Mouse (Mus musculus) neutrophil, adult 59 days (primary cell): Measurements from ENCODE around the gene Mmp15. TPM values are rescaled to one million over a fixed set of nuclear protein-coding genes. Genes with fewer than 3 reads are reported as not detected.

Experiments used
- total RNA-seq, 2 experiments: library from RNA; stranded (reverse); gene quantifications; 1 replicate in 1 of 2; 2 replicates in 1 of 2; pipeline ENCODE4 v1.2.4; 2023

Gene Mmp15
- total RNA-seq: under 1 TPM in 1 of 2 experiments, not detected in 1; 0.11 TPM

DNA sequence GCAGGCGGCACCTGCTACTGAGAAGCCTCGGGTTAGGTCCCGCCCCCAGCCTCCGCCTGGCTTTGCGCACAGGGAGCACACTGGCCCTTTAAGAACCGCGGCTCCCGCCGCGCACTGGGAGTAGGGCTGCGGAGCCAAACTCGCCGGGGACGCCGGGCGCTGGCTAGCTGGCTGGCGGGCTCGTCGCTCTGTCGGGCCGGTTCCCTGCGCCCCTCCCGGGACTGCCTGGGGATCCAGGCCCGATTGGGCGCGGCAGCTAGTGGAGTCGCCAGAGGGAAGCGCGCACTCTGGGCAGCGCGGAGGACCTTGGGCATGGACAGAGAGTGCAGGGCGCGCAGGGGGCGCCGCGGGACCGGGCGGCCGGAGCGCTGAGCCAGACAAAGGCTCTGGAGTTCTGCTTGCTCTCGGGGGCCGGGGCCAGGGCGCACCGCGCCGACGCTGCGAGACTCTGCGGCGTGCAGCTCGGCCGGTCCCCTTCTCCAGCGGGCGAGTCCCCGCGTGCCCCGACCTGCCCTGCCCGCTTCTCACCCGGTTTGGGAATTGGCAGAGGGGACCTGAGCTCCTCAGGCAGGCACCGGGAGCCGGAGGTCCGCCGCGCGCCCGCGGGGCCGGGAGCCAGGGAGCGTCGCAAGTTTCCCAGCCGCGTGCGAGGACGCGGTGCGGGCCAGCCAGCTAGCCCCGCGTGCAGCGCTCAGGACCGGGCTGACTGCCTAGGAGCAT is at the start of gene Mmp15:
TSS of gene Mmp15 (plus strand) at position 118 of the 720 bp plus-strand sequence.

DNA sequence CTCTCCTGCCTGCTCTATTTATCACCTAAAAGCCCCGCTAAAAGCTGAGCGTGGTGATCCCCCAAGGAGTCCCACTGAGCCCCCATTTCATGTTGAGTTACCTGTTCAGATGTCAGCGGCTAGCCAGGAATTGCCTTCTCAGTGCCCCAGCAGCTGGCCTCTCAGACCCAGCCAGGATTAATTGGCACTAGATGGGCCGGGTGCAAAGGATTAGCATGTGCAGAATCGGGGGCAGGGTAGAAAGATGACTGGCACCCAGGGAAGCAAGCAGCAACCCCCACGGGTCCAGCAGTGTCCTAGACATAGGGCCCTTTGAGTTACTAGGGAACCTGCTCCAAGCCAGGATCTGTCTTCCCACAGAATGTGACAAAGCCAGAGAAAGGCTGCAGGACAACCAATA is 45.6 kb upstream of the Mmp15 start, which contains the start of gene Cngb1:
TSS of gene Cngb1 (minus strand) at position 155 of the 400 bp plus-strand sequence.

DNA sequence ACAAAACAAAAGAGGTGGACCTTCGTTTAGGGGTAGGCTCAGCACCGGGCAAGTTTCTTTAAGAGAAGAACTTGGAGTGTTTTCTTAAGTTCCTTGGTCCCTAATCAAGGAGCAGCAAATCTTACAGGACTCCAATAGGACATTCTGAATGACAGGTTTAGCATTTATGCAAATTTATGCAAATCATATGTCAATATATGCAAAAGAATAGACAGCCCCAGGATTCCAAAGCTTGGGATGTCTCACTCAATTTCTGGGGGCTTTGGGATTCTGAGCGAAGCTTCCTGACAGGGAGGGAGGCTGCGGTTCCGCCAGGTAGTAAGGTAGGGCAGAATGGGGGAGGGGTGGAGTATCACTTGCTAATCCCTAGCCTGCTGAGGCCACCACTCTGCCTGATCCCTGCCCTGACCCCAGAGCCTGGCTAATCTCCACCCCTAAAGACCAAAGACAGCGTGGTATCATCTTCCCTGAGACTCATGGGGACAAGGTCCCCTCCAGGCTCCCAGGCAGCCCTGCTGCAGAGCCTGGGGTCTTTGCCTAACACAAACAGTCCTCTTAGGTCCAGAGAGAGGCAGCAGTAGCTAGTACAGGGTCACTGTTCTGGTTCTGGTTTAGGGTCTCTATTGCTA is 41.6 kb upstream of the Mmp15 start, which contains the start of gene Tepp:
TSS of gene Tepp (plus strand) at position 225 of the 629 bp plus-strand sequence.

DNA sequence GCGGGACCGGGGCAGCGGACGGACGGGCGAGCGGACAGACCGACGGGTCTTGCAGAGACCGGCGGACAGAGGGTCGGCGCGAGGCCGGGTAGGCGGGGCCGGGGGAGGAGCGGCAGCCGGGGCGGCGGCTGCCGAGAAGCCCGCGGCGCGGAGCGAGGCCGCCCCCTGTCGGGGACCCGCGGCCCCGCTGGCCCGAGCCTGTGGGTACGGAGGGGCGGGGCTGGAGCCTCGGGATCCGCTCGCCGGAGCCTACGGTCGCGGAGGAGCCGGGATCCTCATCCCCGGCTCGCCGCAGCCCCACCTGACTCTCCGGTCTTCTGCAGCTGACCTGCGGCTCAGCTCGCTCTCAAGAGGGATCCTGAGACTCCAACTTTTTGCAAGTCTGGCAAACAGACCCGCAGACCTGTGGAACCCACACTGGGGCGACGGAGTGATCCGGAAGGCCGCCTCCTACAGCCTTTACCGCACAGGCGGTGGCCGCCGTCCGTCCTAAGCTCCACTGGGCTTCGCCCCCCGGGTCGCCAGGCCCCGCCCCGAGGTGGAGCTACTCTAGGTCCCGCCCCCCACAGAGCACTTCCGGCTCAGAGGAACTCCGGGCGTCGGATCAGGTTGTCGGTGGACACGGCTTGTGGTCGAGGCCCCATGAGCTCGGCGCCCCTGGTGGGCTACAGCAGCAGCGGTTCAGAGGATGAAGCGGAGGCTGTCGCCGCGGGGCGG is 20.2 kb upstream of the Mmp15 start, which contains the start of the genes Zfp319 and Usb1:
TSS of gene Zfp319 (minus strand) at position 231 of the 717 bp plus-strand sequence.
TSS of gene Usb1 (plus strand) at position 565 of the 717 bp plus-strand sequence.

Other genes with a start within 250 kb of the Mmp15 start
- 10 to 100 TPM; 18.5 to 25.9 TPM for gene Kifc3, start 149.5 kb upstream of the Mmp15 start, total RNA-seq
- 1 to 10 TPM in 1 of 2 experiments, under 1 TPM in 1; 0.88 to 1.1 TPM for gene Cngb1, start 45.7 kb upstream of the Mmp15 start, total RNA-seq
- gene Tepp, start 41.7 kb upstream of the Mmp15 start, total RNA-seq: not detected
- gene Zfp319, start 20.3 kb upstream of the Mmp15 start, total RNA-seq: 10 to 100 TPM; 10.7 to 12.8 TPM
- 10 to 100 TPM; 40.8 to 43.2 TPM for gene Usb1, start 20.0 kb upstream of the Mmp15 start, total RNA-seq
- gene Cfap20, start 82.6 kb downstream of the Mmp15 start, total RNA-seq: 10 to 100 TPM; 35.1 to 43.0 TPM
- 10 to 100 TPM; 38.4 to 50.9 TPM for gene Csnk2a2, start 137.8 kb downstream of the Mmp15 start, total RNA-seq
- gene Ccdc113, start 181.8 kb downstream of the Mmp15 start, total RNA-seq: not detected
- not detected for gene Prss54, start 224.1 kb downstream of the Mmp15 start, total RNA-seq